Mouse (Mus musculus): ENCODE results near the gene Fasl. TPM values are rescaled to one million over a fixed set of nuclear protein-coding genes. Genes with fewer than 3 reads are reported as not detected.

The Fasl gene
- polyA plus RNA-seq, 1 experiment from 2014 or later = not detected

DNA sequence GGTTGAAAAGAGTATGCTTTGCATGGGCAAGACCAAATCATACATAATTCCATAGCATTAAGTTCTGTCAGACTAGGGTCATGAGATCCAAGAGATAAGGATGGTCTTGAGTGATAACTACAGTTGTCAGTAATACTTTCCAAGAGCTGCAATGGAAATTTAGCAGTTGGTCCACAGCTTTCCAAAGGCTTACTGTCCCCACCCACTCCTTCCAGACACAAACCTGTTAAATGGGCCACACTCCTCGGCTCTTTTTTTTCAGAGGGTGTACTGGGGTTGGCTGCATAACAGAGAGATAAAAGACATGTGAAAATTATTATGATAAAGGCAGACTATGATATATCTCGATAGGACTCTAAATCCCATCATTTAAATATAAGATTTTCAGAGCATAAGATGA lies 5.6 kb downstream of the Fasl start:
- Histone ChIP-seq H3K9me3 (no peaks in the 10 kb centered on the region), H3K9ac (no peak overlapping the region), H3K4me1 (replicated peaks) (no peaks in the 10 kb centered on the region), H3K4me2 (replicated peaks) (no peak overlapping the region), H3K27ac (no peak overlapping the region), H3K27me3 (replicated peaks) (no peaks in the 10 kb centered on the region), H3K4me3 (replicated peaks) (no peak overlapping the region), H3K36me3 (no peaks in the 10 kb centered on the region)
- WGBS = 77% methylated on average over 2 of the region's 2 CpGs
- ATAC-seq = no peak

DNA sequence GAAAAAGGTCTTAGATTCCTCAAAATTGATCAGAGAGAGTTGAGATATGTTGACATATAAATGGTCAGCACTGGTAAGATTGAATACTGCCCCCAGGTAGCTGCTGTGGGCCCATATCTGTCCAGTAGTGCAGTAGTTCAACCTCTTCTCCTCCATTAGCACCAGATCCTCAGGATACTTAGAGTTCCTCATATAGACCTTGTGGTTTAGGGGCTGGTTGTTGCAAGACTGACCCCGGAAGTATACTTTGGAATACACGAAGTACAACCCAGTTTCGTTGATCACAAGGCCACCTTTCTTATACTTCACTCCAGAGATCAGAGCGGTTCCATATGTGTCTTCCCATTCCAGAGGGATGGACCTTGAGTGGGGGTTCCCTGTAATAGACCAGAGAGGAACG lies 6.7 kb downstream of the Fasl start:
- Histone ChIP-seq H3K4me3 (replicated peaks) (no peak overlapping the region), H3K9ac (no peak overlapping the region), H3K4me2 (replicated peaks) (no peak overlapping the region), H3K27ac (no peak overlapping the region), H3K36me3 (no peaks in the 10 kb centered on the region), H3K4me1 (replicated peaks) (no peaks in the 10 kb centered on the region), H3K9me3 (no peaks in the 10 kb centered on the region), H3K27me3 (replicated peaks) (no peaks in the 10 kb centered on the region)
- WGBS = 89% methylated on average over 5 of the region's 5 CpGs
- no peak for ATAC-seq

DNA sequence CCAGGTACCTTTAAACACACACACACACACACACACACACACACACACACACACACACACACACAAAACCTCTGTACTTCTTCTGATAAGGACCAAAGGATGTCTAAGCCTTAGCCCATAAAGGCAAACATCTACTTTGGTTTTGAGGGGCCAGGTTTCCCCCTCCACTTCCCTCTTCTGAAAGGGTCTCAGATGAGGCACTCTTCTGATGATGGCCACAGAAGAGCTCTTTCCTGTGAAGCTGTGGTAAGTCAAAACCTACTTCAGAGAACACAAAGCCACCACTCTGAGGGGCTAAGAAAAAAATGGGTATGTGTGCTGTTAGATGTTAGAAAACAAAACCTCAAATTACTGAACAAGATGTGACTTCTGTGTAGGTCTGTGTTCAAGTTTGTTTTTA lies 9.2 kb downstream of the Fasl start:
- Histone ChIP-seq H3K4me1 (replicated peaks) (no peaks in the 10 kb centered on the region), H3K36me3 (no peaks in the 10 kb centered on the region), H3K9ac (no peak overlapping the region), H3K4me2 (replicated peaks) (no peak overlapping the region), H3K27ac (no peak overlapping the region), H3K27me3 (replicated peaks) (no peaks in the 10 kb centered on the region), H3K4me3 (replicated peaks) (no peak overlapping the region), H3K9me3 (no peaks in the 10 kb centered on the region)
- no peak for ATAC-seq

DNA sequence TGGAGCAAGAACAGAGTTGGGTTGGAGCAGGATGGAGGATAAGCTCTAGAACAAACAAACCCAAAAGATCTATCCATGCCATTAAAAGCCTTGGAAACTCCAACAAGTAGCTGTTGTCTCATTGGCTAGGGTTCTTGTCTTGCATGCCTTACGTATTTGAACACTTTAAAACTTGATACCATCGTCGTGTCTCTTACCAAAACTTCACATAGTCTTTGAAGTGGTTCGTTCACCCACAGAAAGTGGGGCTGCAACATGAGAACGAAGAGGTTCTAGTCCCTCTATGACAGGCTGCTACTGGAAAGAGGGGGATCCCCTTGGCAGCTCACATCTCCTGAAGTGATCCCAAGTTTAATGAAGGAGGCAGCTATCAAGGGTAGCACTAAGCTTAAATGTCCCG lies 13.1 kb downstream of the Fasl start:
- no peaks in the 10 kb centered on the region for H3K27me3 ChIP-seq (replicated peaks)
- 85% methylated on average over 6 of the region's 6 CpGs for WGBS

DNA sequence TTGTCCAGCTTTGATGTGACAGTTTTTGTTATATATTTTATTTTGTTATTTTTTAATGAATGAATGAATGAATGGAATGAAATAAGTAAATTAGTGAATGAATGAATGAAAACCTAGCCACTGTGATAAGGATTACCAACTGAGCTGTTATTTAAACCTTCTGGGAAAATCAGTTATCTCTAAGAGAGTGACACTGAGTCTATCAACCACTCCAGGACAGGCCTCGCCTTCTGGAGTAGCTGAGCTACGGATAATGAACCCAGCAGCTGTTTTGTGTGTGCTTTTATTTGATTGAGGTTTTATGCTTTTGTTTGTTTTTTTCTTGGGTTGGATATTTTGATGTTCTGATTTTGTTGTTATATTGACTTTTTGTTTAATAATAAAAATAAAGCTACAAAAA lies 17.0 kb downstream of the Fasl start:
- Histone ChIP-seq H3K36me3 (no peaks in the 10 kb centered on the region), H3K27ac (no peak overlapping the region), H3K27me3 (replicated peaks) (no peaks in the 10 kb centered on the region), H3K4me1 (replicated peaks) (no peaks in the 10 kb centered on the region), H3K4me3 (replicated peaks) (no peak overlapping the region), H3K9ac (no peak overlapping the region), H3K9me3 (no peaks in the 10 kb centered on the region), H3K4me2 (replicated peaks) (no peak overlapping the region)
- WGBS = 79% methylated on average over 2 of the region's 2 CpGs
- ATAC-seq = no peak

More for the DNA sequence above, 13.1 kb downstream of the Fasl start:
- H3K36me3 ChIP-seq = no peaks in the 10 kb centered on the region
- H3K9me3 ChIP-seq = no peaks in the 10 kb centered on the region
- no peak overlapping the region for H3K9ac ChIP-seq
- no peaks in the 10 kb centered on the region for H3K4me1 ChIP-seq (replicated peaks)
- no peak overlapping the region for H3K4me3 ChIP-seq (replicated peaks)
- H3K27ac ChIP-seq = no peak overlapping the region
- ATAC-seq = no peak
- no peak overlapping the region for H3K4me2 ChIP-seq (replicated peaks)

DNA sequence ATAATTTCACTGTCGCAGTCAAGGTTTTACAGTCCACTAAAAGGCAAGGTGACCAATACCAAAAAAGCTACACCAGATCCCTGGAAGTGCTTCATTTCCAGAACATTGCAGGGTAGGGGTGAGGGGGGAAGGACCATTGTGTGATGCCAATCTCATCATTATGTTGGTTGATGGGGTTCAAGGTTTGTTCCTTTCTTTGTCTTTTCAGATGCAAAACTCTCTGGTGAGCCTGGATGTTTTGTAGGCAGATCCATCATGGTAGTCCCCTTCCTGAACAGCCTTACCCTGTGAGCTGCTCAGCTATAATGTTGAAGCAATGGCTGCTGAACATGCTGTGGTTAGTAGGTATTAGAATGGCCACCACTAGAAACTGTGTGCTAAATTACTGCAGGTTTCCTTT lies 19.0 kb downstream of the Fasl start:
- no peaks in the 10 kb centered on the region for H3K36me3 ChIP-seq
- no peak for ATAC-seq
- H3K9ac ChIP-seq = no peak overlapping the region
- H3K27ac ChIP-seq = no peak overlapping the region
- H3K4me3 ChIP-seq (replicated peaks) = no peak overlapping the region
- 95% methylated on average over 1 of the region's 1 CpGs for WGBS
- H3K4me2 ChIP-seq (replicated peaks) = no peak overlapping the region
- H3K27me3 ChIP-seq (replicated peaks) = no peaks in the 10 kb centered on the region
- no peaks in the 10 kb centered on the region for H3K9me3 ChIP-seq
- H3K4me1 ChIP-seq (replicated peaks) = no peaks in the 10 kb centered on the region

DNA sequence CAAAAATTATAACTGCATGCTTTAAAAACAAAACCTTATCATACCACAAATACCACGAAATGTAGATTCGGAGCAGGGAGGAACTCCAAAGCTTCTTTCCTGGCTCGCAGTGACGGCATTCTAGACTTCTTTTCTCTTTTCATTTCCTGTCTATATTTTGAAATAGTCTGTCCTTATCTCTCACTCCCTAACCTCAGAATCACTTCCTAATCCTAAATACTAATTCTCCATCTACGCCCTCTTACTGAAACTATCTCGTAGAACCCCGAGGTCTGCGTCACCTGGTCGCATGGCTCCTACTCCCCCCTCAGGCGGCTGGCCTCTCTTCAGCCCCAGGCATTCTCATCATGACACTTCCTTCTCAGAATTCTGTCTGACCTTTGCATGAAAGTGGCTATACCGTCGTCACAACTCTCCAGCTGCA lies 21.2 kb downstream of the Fasl start:
- H3K36me3 ChIP-seq = no peaks in the 10 kb centered on the region
- H3K27me3 ChIP-seq (replicated peaks) = no peaks in the 10 kb centered on the region
- H3K9me3 ChIP-seq = no peaks in the 10 kb centered on the region
- no peak overlapping the region for H3K27ac ChIP-seq
- WGBS = 52% methylated on average over 12 of the region's 12 CpGs
- H3K4me1 ChIP-seq (replicated peaks) = no peaks in the 10 kb centered on the region
- no peak overlapping the region for H3K9ac ChIP-seq
- no peak overlapping the region for H3K4me2 ChIP-seq (replicated peaks)
- peak; percentile 79 for ATAC-seq
- no peak overlapping the region for H3K4me3 ChIP-seq (replicated peaks)

DNA sequence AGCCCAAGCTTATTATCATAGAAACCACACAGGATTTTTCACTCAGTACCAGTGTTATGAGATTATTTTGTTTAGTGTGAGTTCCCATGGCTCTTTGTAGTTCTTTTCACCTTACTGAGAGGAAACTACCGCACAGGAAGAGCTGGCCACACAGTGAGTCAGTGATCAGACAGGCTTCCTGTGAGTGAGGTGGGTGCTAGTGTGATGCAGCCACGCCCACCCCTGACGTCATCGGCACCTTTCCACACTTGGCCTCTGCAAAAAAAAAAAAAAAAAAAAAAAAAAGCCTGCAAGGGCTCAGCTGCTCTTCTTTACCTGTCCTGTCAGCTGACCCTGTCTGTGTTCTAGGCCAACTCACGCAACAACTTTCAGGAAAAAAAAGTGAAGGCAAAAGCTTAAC lies 21.6 kb downstream of the Fasl start:
- Histone ChIP-seq H3K4me2 (replicated peaks) (no peak overlapping the region), H3K9me3 (no peaks in the 10 kb centered on the region), H3K36me3 (no peaks in the 10 kb centered on the region), H3K4me3 (replicated peaks) (no peak overlapping the region), H3K9ac (no peak overlapping the region), H3K27me3 (replicated peaks) (no peaks in the 10 kb centered on the region), H3K27ac (no peak overlapping the region), H3K4me1 (replicated peaks) (no peaks in the 10 kb centered on the region)
- 41% methylated on average over 5 of the region's 5 CpGs for WGBS
- ATAC-seq = peak; percentile 84

DNA sequence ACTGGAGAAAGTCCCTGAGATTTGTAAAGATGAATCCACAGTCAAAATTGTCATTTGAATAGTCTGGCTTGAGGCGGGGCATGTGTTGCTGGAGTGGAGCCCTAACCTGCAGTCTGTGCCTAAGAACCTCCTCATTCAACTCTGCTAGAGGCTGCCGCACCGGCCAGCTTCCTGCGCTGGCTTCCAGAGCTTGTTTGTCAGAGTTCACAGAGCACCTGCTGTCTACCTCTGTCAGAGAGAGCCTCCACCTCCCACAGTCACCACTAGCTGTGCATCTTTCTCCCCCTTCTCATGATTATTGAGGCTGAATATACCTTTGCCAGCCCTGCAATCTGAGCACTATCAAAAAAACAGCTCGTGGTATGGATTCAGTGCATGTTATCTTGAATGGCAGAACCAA lies 22.4 kb downstream of the Fasl start:
- 26% methylated on average over 5 of the region's 5 CpGs for WGBS
- Histone ChIP-seq H3K9ac (no peak overlapping the region), H3K4me2 (replicated peaks) (no peak overlapping the region), H3K27me3 (replicated peaks) (no peaks in the 10 kb centered on the region), H3K4me1 (replicated peaks) (no peaks in the 10 kb centered on the region), H3K27ac (no peak overlapping the region), H3K9me3 (no peaks in the 10 kb centered on the region), H3K4me3 (replicated peaks) (no peak overlapping the region), H3K36me3 (no peaks in the 10 kb centered on the region)
- no peak; the same call in 1 of the 2 replicates for ATAC-seq

DNA sequence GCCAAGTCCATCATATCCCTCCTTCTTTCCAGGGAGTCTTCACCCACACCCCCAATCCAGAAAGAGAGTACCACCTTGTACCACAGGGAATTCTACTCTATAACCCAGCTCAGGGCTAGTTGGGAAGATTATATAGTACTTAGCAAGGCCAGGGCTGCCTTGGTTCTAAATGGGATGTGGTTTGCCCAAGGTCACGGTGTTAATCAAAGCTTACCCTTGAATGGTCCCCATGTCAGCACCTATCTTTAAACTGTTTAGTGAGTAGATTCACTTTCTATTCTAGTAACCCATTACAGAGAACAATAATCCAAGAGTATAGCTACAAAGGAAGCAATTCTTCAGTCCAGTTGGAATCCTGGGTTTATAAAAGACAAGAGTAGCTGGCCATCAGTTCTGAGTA lies 23.3 kb downstream of the Fasl start:
- Histone ChIP-seq H3K9me3 (no peaks in the 10 kb centered on the region), H3K27ac (no peak overlapping the region), H3K27me3 (replicated peaks) (no peaks in the 10 kb centered on the region), H3K4me1 (replicated peaks) (no peaks in the 10 kb centered on the region), H3K9ac (no peak overlapping the region), H3K36me3 (no peaks in the 10 kb centered on the region), H3K4me2 (replicated peaks) (no peak overlapping the region), H3K4me3 (replicated peaks) (no peak overlapping the region)
- no peak for ATAC-seq
- whole genome bisulfite sequencing = 86% methylated on average over 1 of the region's 1 CpGs

DNA sequence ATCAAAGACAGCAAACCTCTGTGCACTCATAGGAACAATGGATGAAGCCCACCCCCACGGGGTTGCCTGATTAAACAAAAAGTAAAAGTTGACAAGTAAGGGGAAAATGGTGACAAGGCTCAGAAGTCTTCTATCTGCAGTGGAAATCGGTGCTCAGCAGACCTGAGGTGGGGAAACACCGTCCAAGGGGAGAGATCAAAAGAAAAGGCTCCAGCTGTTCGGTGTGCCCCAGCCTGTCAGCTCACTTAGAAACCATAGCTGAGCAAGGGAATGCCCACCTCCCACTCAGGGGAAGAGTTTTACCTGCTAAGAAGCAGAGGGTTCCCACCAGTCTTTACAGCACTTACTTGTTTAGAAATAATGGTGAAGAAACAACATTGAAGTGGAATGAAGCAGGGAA lies 26.7 kb downstream of the Fasl start:
- Histone ChIP-seq H3K36me3 (no peaks in the 10 kb centered on the region), H3K4me3 (replicated peaks) (no peak overlapping the region), H3K9me3 (no peaks in the 10 kb centered on the region), H3K9ac (no peak overlapping the region), H3K4me2 (replicated peaks) (no peak overlapping the region), H3K4me1 (replicated peaks) (no peaks in the 10 kb centered on the region), H3K27me3 (replicated peaks) (no peaks in the 10 kb centered on the region), H3K27ac (no peak overlapping the region)
- ATAC-seq = no peak
- 37% methylated on average over 4 of the region's 4 CpGs for WGBS

DNA sequence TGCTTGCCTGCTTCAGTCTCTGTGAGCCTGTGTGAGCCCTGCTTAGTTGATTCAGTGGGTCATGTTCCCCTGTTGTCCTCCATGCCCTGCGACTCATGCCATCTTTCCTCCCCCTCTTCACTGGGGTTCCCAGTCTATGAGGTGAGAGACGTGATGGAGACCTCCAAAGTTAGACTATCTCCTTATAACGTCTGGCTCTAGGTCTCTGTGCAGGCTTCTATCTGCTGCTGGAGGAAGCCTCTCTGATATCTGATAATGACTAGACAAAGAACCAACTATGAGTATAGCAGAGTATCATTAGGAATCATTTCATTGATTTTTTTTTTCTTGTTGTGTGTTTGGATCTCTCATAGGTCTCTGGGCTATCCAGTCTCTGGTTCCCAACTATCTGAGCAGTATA lies 31.7 kb downstream of the Fasl start:
- no peaks in the 10 kb centered on the region for H3K4me1 ChIP-seq (replicated peaks)
- H3K27ac ChIP-seq = no peak overlapping the region
- no peak for ATAC-seq
- no peaks in the 10 kb centered on the region for H3K27me3 ChIP-seq (replicated peaks)
- no peak overlapping the region for H3K4me3 ChIP-seq (replicated peaks)
- no peaks in the 10 kb centered on the region for H3K9me3 ChIP-seq
- H3K36me3 ChIP-seq = no peaks in the 10 kb centered on the region
- 76% methylated on average over 3 of the region's 3 CpGs for WGBS
- no peak overlapping the region for H3K4me2 ChIP-seq (replicated peaks)
- H3K9ac ChIP-seq = no peak overlapping the region

DNA sequence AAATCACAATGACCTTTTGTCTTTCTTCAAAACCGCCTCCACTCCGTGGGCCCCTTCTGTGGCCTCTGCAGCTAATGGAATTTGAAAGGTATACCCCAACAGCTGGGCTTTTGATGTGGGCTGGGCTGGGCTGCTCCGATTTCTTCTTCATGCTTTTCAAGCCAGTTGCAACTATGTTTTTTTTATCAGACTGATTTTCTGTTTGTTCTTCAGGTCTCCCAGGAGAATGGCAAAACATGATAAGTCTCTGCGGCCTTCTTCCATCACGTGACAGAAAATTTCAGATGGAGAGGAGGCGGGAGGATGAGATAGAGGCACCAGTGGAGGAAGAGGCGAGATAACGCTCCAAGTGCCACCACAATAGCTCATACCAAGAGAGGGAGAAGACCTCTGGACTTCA lies 37.0 kb downstream of the Fasl start:
- Histone ChIP-seq H3K4me1 (replicated peaks) (no peaks in the 10 kb centered on the region), H3K9ac (no peak overlapping the region), H3K27ac (no peak overlapping the region), H3K4me3 (replicated peaks) (no peak overlapping the region), H3K27me3 (replicated peaks) (no peaks in the 10 kb centered on the region), H3K36me3 (no peaks in the 10 kb centered on the region), H3K4me2 (replicated peaks) (no peak overlapping the region), H3K9me3 (no peaks in the 10 kb centered on the region)
- WGBS = 69% methylated on average over 8 of the region's 8 CpGs
- ATAC-seq = no peak; the same call in 1 of the 2 replicates
